Mouse (Mus musculus) stomach, postnatal 0 days (tissue): ENCODE data around the gene Ifitm10.

Experiments used
- CTCF ChIP-seq: IDR thresholded peaks from 2 replicates; pipeline ENCODE4 v1.5.1; 2016; ENCODE audit warnings: antibody characterized with exemption, low read depth, mild to moderate bottlenecking, moderate library complexity
- EP300 ChIP-seq: optimal IDR thresholded peaks from 2 replicates; pipeline ENCODE3; 2016; ENCODE audit warnings: antibody characterized with exemption

DNA sequence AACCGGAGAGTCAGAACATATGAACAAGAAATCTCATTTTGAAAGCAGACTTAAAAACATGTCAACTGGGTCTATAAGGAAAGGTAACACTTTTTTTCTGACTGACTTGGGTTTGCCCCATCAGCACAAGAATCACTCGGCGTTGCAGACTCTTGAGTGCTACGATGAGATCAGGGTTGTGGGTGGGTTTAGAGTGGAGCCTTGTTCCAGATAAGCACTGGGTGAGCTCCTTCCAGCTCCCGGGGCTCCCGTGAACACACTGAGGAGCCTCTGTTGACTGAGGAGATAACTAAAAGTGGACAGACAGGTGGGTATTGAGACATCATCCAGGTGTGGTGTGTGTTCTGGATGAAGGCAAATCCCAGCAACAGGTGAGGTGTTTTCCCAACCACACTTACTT lies 39.7 kb upstream of the Ifitm10 start:
- no peak for TF ChIP-seq EP300
- no peak for TF ChIP-seq CTCF
